17 mouse cellular contexts compared by ENCODE assay signal in genomic region chr8:62034351-62034750, GRCm38 (mm10).
A peak's percentile ranks its signal among the peaks of the same experiment; 100 is the strongest.
DNase-seq lines count a peak whose midpoint lies in the region; ATAC-seq and TF ChIP-seq lines count a peak whose summit lies in the region.
"Had no signal": no experiment of that assay in that cellular context is flagged by ENCODE, and none has a peak within 500 bp of the region (broad histone marks: within the 10 kb centered on the region; RNA-seq: fewer than 3 reads in every experiment).

No protein-coding gene starts in this region.

- no peaks in the 10 kb centered on the region for H3K27me3 ChIP-seq in intestine, postnatal 0 days (replicated peaks; ENCODE audit: control insufficient read depth, insufficient read depth, low read length)
- H3K27me3 ChIP-seq in intestine, embryonic 16.5 days (replicated peaks; ENCODE audit: control insufficient read depth, insufficient read depth, low read length), result no peaks in the 10 kb centered on the region
- no peaks in the 10 kb centered on the region for H3K27me3 ChIP-seq in lung, postnatal 0 days (replicated peaks; ENCODE audit: insufficient read depth, low read length)
- no peaks in the 10 kb centered on the region for H3K27me3 ChIP-seq in stomach, postnatal 0 days (ENCODE audit: control insufficient read depth, insufficient read depth, low read length)
- no peaks in the 10 kb centered on the region for H3K27me3 ChIP-seq in embryonic facial prominence, embryonic 10.5 days (replicated peaks; ENCODE audit: low read depth, poor library complexity, severe bottlenecking)
- H3K27me3 ChIP-seq: limb, embryonic 12.5 days; liver, embryonic 13.5 days had no signal

- H3K4me1 ChIP-seq in intestine, postnatal 0 days (replicated peaks; ENCODE audit: control insufficient read depth, insufficient read depth, low read length), result no peaks in the 10 kb centered on the region
- H3K4me1 ChIP-seq in intestine, embryonic 16.5 days (ENCODE audit: control insufficient read depth, insufficient read depth, low read length), result no peaks in the 10 kb centered on the region
- H3K4me1 ChIP-seq in lung, postnatal 0 days (ENCODE audit: insufficient read depth, low read depth, low read length), result no peaks in the 10 kb centered on the region
- no peaks in the 10 kb centered on the region for H3K4me1 ChIP-seq in stomach, postnatal 0 days (replicated peaks; ENCODE audit: control insufficient read depth, insufficient read depth)
- no peaks in the 10 kb centered on the region for H3K4me1 ChIP-seq in embryonic facial prominence, embryonic 10.5 days
- H3K4me1 ChIP-seq: limb, embryonic 12.5 days; liver, embryonic 13.5 days had no signal

- TF ChIP-seq CTCF in gastrocnemius, adult 2 months (IDR thresholded peaks at IDR 0.05), result peak; percentile 52
- TF ChIP-seq CTCF in intestine, postnatal 0 days (IDR thresholded peaks at IDR 0.05; ENCODE audit: low read depth), result peak; percentile 41
- TF ChIP-seq CTCF in lung, postnatal 0 days (IDR thresholded peaks at IDR 0.05), result peak; percentile 36
- peak; percentile 55 for TF ChIP-seq CTCF in stomach, postnatal 0 days (IDR thresholded peaks at IDR 0.05; ENCODE audit: low read depth)

- no peak for ATAC-seq in intestine, postnatal 0 days
- no peak for ATAC-seq in intestine, embryonic 16.5 days
- no peak for ATAC-seq in lung, postnatal 0 days
- no peak for ATAC-seq in stomach, postnatal 0 days (ENCODE audit: low FRiP score, low TSS enrichment)
- ATAC-seq: hindbrain, embryonic 16.5 days; midbrain, embryonic 16.5 days had no signal

- H3K9ac ChIP-seq in intestine, postnatal 0 days (ENCODE audit: low read depth, low read length), result no peak overlapping the region
- no peak overlapping the region for H3K9ac ChIP-seq in intestine, embryonic 16.5 days (ENCODE audit: low read depth, low read length)
- H3K9ac ChIP-seq in lung, postnatal 0 days (replicated peaks; ENCODE audit: low read depth), result no peak overlapping the region
- H3K9ac ChIP-seq in stomach, postnatal 0 days (ENCODE audit: low read length), result no peak overlapping the region
- H3K9ac ChIP-seq: limb, embryonic 12.5 days; liver, embryonic 13.5 days had no signal

- H3K4me3 ChIP-seq in gastrocnemius, adult 2 months, result no peak overlapping the region
- no peak overlapping the region for H3K4me3 ChIP-seq in intestine, postnatal 0 days (ENCODE audit: low read depth, low read length)
- no peak overlapping the region for H3K4me3 ChIP-seq in intestine, embryonic 16.5 days (ENCODE audit: low read length)
- H3K4me3 ChIP-seq in lung, postnatal 0 days (ENCODE audit: low read depth, low read length), result no peak overlapping the region
- H3K4me3 ChIP-seq in stomach, postnatal 0 days (ENCODE audit: low read depth, low read length), result no peak overlapping the region
- H3K4me3 ChIP-seq in embryonic facial prominence, embryonic 10.5 days, result no peak overlapping the region
- H3K4me3 ChIP-seq: limb, embryonic 12.5 days; liver, embryonic 13.5 days had no signal

- intact Hi-C loops in gastrocnemius, adult 2 months (cut with DNase I), result loop anchor here (1.0 kb wide), 1 partner anchor 140 kb away; no protein-coding TSS in a partner anchor

- no peak for TF ChIP-seq EP300 in lung, postnatal 0 days (IDR thresholded peaks at IDR 0.05)
- no peak for TF ChIP-seq EP300 in stomach, postnatal 0 days (optimal IDR thresholded peaks at IDR 0.05)

- WGBS in intestine, postnatal 0 days, result 71% methylated on average over 3 of the region's 3 CpGs
- WGBS in intestine, embryonic 16.5 days, result 68% methylated on average over 3 of the region's 3 CpGs
- 55% methylated on average over 3 of the region's 3 CpGs for WGBS in lung, postnatal 0 days
- 59% methylated on average over 3 of the region's 3 CpGs for WGBS in stomach, postnatal 0 days
- 72% methylated on average over 3 of the region's 3 CpGs for WGBS in embryonic facial prominence, embryonic 10.5 days

- no peak for DNase-seq in gastrocnemius, adult 2 months
- no peak for DNase-seq in gastrocnemius, postnatal 25 days
- peak; percentile 20 for DNase-seq in lung, postnatal 0 days (ENCODE audit: low spot score)
- no peak for DNase-seq in lung, postnatal 4 days
- DNase-seq in stomach, postnatal 0 days (ENCODE audit: low spot score), result no peak
- no peak for DNase-seq in embryonic facial prominence, embryonic 10.5 days (ENCODE audit: low spot score)
- DNase-seq: cerebellum, adult 11-12 months; cerebellum, postnatal 14 days; kidney, adult 18-20 months; liver, embryonic 13.5 days; lung, postnatal 10 days; right cerebral cortex, postnatal 4 days had no signal

- H3K9me3 ChIP-seq in intestine, postnatal 0 days (ENCODE audit: control insufficient read depth), result no peaks in the 10 kb centered on the region
- no peaks in the 10 kb centered on the region for H3K9me3 ChIP-seq in intestine, embryonic 16.5 days (ENCODE audit: control insufficient read depth, low read length)
- no peaks in the 10 kb centered on the region for H3K9me3 ChIP-seq in lung, postnatal 0 days (ENCODE audit: low read length)
- H3K9me3 ChIP-seq in stomach, postnatal 0 days (ENCODE audit: control insufficient read depth, low read length), result no peaks in the 10 kb centered on the region
- no peaks in the 10 kb centered on the region for H3K9me3 ChIP-seq in embryonic facial prominence, embryonic 10.5 days
- H3K9me3 ChIP-seq: limb, embryonic 12.5 days; liver, embryonic 13.5 days had no signal

- H3K27ac ChIP-seq in gastrocnemius, adult 2 months, result no peak overlapping the region
- H3K27ac ChIP-seq in intestine, postnatal 0 days (ENCODE audit: low read depth, low read length), result no peak overlapping the region
- no peak overlapping the region for H3K27ac ChIP-seq in intestine, embryonic 16.5 days (ENCODE audit: low read length)
- H3K27ac ChIP-seq in lung, postnatal 0 days (ENCODE audit: low read length), result no peak overlapping the region
- H3K27ac ChIP-seq in stomach, postnatal 0 days (replicated peaks), result no peak overlapping the region
- H3K27ac ChIP-seq in embryonic facial prominence, embryonic 10.5 days (replicated peaks), result no peak overlapping the region
- H3K27ac ChIP-seq: limb, embryonic 12.5 days; liver, embryonic 13.5 days had no signal

- H3K36me3 ChIP-seq in intestine, postnatal 0 days (ENCODE audit: control insufficient read depth, insufficient read depth), result no peaks in the 10 kb centered on the region
- no peaks in the 10 kb centered on the region for H3K36me3 ChIP-seq in intestine, embryonic 16.5 days (ENCODE audit: control insufficient read depth, insufficient read depth, low read length)
- no peaks in the 10 kb centered on the region for H3K36me3 ChIP-seq in lung, postnatal 0 days (ENCODE audit: insufficient read depth, low read length)
- no peaks in the 10 kb centered on the region for H3K36me3 ChIP-seq in stomach, postnatal 0 days (ENCODE audit: control insufficient read depth, insufficient read depth, low read length)
- no peaks in the 10 kb centered on the region for H3K36me3 ChIP-seq in embryonic facial prominence, embryonic 10.5 days (replicated peaks)
- H3K36me3 ChIP-seq: limb, embryonic 12.5 days; liver, embryonic 13.5 days had no signal

- no peak overlapping the region for H3K4me2 ChIP-seq in intestine, postnatal 0 days (replicated peaks; ENCODE audit: low read depth)
- no peak overlapping the region for H3K4me2 ChIP-seq in intestine, embryonic 16.5 days (ENCODE audit: low read depth, low read length)
- H3K4me2 ChIP-seq in lung, postnatal 0 days (replicated peaks; ENCODE audit: low read depth, low read length), result no peak overlapping the region
- no peak overlapping the region for H3K4me2 ChIP-seq in stomach, postnatal 0 days (replicated peaks; ENCODE audit: low read depth)
- H3K4me2 ChIP-seq: limb, embryonic 12.5 days; liver, embryonic 13.5 days had no signal
